Mouse (Mus musculus): ENCODE results near the gene B830017H08Rik. TPM values are rescaled to one million over a fixed set of nuclear protein-coding genes. Genes with fewer than 3 reads are reported as not detected.

The B830017H08Rik gene
- polyA plus RNA-seq, 1 experiment from 2014 or later: not detected

- Histone ChIP-seq H3K4me1 (replicated peaks) (peaks cover 77% of the 10 kb centered on the region), H3K4me3 (peak overlapping the region; percentile 43; the same call in 1 of the 2 replicates), H3K36me3 (no peaks in the 10 kb centered on the region), H3K9ac (no peak overlapping the region), H3K9me3 (replicated peaks) (no peaks in the 10 kb centered on the region), H3K27me3 (peaks cover 96% of the 10 kb centered on the region), H3K4me2 (peak overlapping the region; percentile 82; the same call in 1 of the 2 replicates), H3K27ac (no peak overlapping the region)
- 18% methylated on average over 7 of the region's 7 CpGs for WGBS
- ATAC-seq (replicated peaks; ENCODE audit: insufficient number of reproducible peaks, insufficient read depth, low FRiP score, low read depth): no peak
Measured at GRCm38 (mm10) chr16:17801777-17802455, 31.0 kb upstream of the B830017H08Rik start.

- no peak for ATAC-seq (replicated peaks; ENCODE audit: insufficient number of reproducible peaks, insufficient read depth, low FRiP score, low read depth)
- Histone ChIP-seq H3K4me1 (replicated peaks) (peaks cover 76% of the 10 kb centered on the region), H3K27me3 (peaks cover 93% of the 10 kb centered on the region), H3K4me2 (peak overlapping the region; percentile 82), H3K9ac (0 out of 2 replicates have a peak overlapping the region, but pooled peaks have one; percentile 19), H3K36me3 (no peaks in the 10 kb centered on the region), H3K9me3 (replicated peaks) (no peaks in the 10 kb centered on the region), H3K27ac (no peak overlapping the region), H3K4me3 (peak overlapping the region; percentile 43)
- 28% methylated on average over 18 of the region's 18 CpGs for WGBS
Measured at GRCm38 (mm10) chr16:17802456-17802838, 30.5 kb upstream of the B830017H08Rik start.

GRCm38 (mm10) chr16:17802839-17803674 is 29.9 kb upstream of the B830017H08Rik start:
- H3K27me3 ChIP-seq: peaks cover 87% of the 10 kb centered on the region
- H3K9me3 ChIP-seq (replicated peaks): no peaks in the 10 kb centered on the region
- no peak overlapping the region for H3K27ac ChIP-seq
- ATAC-seq (replicated peaks; ENCODE audit: insufficient number of reproducible peaks, insufficient read depth, low FRiP score, low read depth): no peak
- peak overlapping the region; percentile 82 for H3K4me2 ChIP-seq
- no peaks in the 10 kb centered on the region for H3K36me3 ChIP-seq
- WGBS: 12% methylated on average over 83 of the region's 83 CpGs
- peaks cover 76% of the 10 kb centered on the region for H3K4me1 ChIP-seq (replicated peaks)
- peak overlapping the region; percentile 43 for H3K4me3 ChIP-seq
- 0 out of 2 replicates have a peak overlapping the region, but pooled peaks have one; percentile 19 for H3K9ac ChIP-seq

GRCm38 (mm10) chr16:17803675-17804448 is 29.1 kb upstream of the B830017H08Rik start:
- peak overlapping the region; percentile 43 for H3K4me3 ChIP-seq
- H3K4me2 ChIP-seq: peak overlapping the region; percentile 82
- no peak overlapping the region for H3K27ac ChIP-seq
- H3K9ac ChIP-seq: 0 out of 2 replicates have a peak overlapping the region, but pooled peaks have one; percentile 14
- peaks cover 73% of the 10 kb centered on the region for H3K4me1 ChIP-seq (replicated peaks)
- H3K36me3 ChIP-seq: no peaks in the 10 kb centered on the region
- no peaks in the 10 kb centered on the region for H3K9me3 ChIP-seq (replicated peaks)
- peaks cover 82% of the 10 kb centered on the region for H3K27me3 ChIP-seq
- ATAC-seq (replicated peaks; ENCODE audit: insufficient number of reproducible peaks, insufficient read depth, low FRiP score, low read depth): no peak
- 36% methylated on average over 33 of the region's 33 CpGs for WGBS

- peaks cover 76% of the 10 kb centered on the region for H3K27me3 ChIP-seq
- WGBS: 21% methylated on average over 33 of the region's 33 CpGs
- no peak overlapping the region for H3K27ac ChIP-seq
- H3K4me3 ChIP-seq: peak overlapping the region; percentile 43
- H3K9ac ChIP-seq: 0 out of 2 replicates have a peak overlapping the region, but pooled peaks have one; percentile 14
- no peaks in the 10 kb centered on the region for H3K9me3 ChIP-seq (replicated peaks)
- peaks cover 72% of the 10 kb centered on the region for H3K4me1 ChIP-seq (replicated peaks)
- no peaks in the 10 kb centered on the region for H3K36me3 ChIP-seq
- ATAC-seq (replicated peaks; ENCODE audit: insufficient number of reproducible peaks, insufficient read depth, low FRiP score, low read depth): no peak
- H3K4me2 ChIP-seq: peak overlapping the region; percentile 65
Measured at GRCm38 (mm10) chr16:17804449-17804912, 28.4 kb upstream of the B830017H08Rik start.

GRCm38 (mm10) chr16:17804982-17805381 is 27.9 kb upstream of the B830017H08Rik start:
- peak overlapping the region; percentile 65 for H3K4me2 ChIP-seq
- H3K27me3 ChIP-seq: peaks cover 71% of the 10 kb centered on the region
- no peaks in the 10 kb centered on the region for H3K36me3 ChIP-seq
- H3K4me3 ChIP-seq: peak overlapping the region; percentile 43
- no peak overlapping the region for H3K27ac ChIP-seq
- H3K9ac ChIP-seq: no peak overlapping the region
- H3K4me1 ChIP-seq (replicated peaks): peaks cover 71% of the 10 kb centered on the region
- ATAC-seq (replicated peaks; ENCODE audit: insufficient number of reproducible peaks, insufficient read depth, low FRiP score, low read depth): no peak
- no peaks in the 10 kb centered on the region for H3K9me3 ChIP-seq (replicated peaks)
- WGBS: 39% methylated on average over 7 of the region's 7 CpGs

- Histone ChIP-seq H3K36me3 (no peaks in the 10 kb centered on the region), H3K27ac (peak overlapping the region; percentile 43), H3K4me1 (replicated peaks) (peaks cover 79% of the 10 kb centered on the region), H3K4me2 (peak overlapping the region; percentile 99), H3K4me3 (peak overlapping the region; percentile 57), H3K9me3 (replicated peaks) (no peaks in the 10 kb centered on the region), H3K27me3 (peaks cover 56% of the 10 kb centered on the region), H3K9ac (peak overlapping the region; percentile 62)
- WGBS: 10% methylated on average over 48 of the region's 50 CpGs
- ATAC-seq (replicated peaks; ENCODE audit: insufficient number of reproducible peaks, insufficient read depth, low FRiP score, low read depth): no peak
Measured at GRCm38 (mm10) chr16:17806581-17807191, 26.2 kb upstream of the B830017H08Rik start.

- Histone ChIP-seq H3K9me3 (replicated peaks) (no peaks in the 10 kb centered on the region), H3K4me3 (peak overlapping the region; percentile 57), H3K4me1 (replicated peaks) (peaks cover 78% of the 10 kb centered on the region), H3K4me2 (peak overlapping the region; percentile 99), H3K9ac (peak overlapping the region; percentile 62), H3K27me3 (peaks cover 49% of the 10 kb centered on the region), H3K27ac (peak overlapping the region; percentile 43), H3K36me3 (no peaks in the 10 kb centered on the region)
- 6% methylated on average over 73 of the region's 73 CpGs for WGBS
- ATAC-seq (replicated peaks; ENCODE audit: insufficient number of reproducible peaks, insufficient read depth, low FRiP score, low read depth): peak; percentile 76
Measured at GRCm38 (mm10) chr16:17807192-17808009, 25.5 kb upstream of the B830017H08Rik start.

GRCm38 (mm10) chr16:17809125-17809524 is 23.8 kb upstream of the B830017H08Rik start:
- peaks cover 60% of the 10 kb centered on the region for H3K4me1 ChIP-seq (replicated peaks)
- 70% methylated on average over 4 of the region's 4 CpGs for WGBS
- no peak overlapping the region for H3K9ac ChIP-seq
- no peak for ATAC-seq (replicated peaks; ENCODE audit: insufficient number of reproducible peaks, insufficient read depth, low FRiP score, low read depth)
- no peak overlapping the region for H3K4me2 ChIP-seq
- peaks cover 43% of the 10 kb centered on the region for H3K27me3 ChIP-seq
- H3K9me3 ChIP-seq (replicated peaks): no peaks in the 10 kb centered on the region
- peak overlapping the region; percentile 56 for H3K27ac ChIP-seq
- H3K4me3 ChIP-seq: no peak overlapping the region
- H3K36me3 ChIP-seq: no peaks in the 10 kb centered on the region

- 31% methylated on average over 7 of the region's 7 CpGs for WGBS
- Histone ChIP-seq H3K36me3 (no peaks in the 10 kb centered on the region), H3K27me3 (peaks cover 40% of the 10 kb centered on the region), H3K9ac (no peak overlapping the region), H3K4me2 (no peak overlapping the region), H3K27ac (peak overlapping the region; percentile 56), H3K9me3 (replicated peaks) (no peaks in the 10 kb centered on the region), H3K4me3 (no peak overlapping the region), H3K4me1 (replicated peaks) (peaks cover 55% of the 10 kb centered on the region)
- peak; percentile 19; the same call in 1 of the 2 replicates for ATAC-seq (replicated peaks; ENCODE audit: insufficient number of reproducible peaks, insufficient read depth, low FRiP score, low read depth)
Measured at GRCm38 (mm10) chr16:17809711-17810110, 23.2 kb upstream of the B830017H08Rik start.

All from heart, embryonic 15.5 days (tissue).